Mouse (Mus musculus): ENCODE results near the gene Aaed1.

DNA sequence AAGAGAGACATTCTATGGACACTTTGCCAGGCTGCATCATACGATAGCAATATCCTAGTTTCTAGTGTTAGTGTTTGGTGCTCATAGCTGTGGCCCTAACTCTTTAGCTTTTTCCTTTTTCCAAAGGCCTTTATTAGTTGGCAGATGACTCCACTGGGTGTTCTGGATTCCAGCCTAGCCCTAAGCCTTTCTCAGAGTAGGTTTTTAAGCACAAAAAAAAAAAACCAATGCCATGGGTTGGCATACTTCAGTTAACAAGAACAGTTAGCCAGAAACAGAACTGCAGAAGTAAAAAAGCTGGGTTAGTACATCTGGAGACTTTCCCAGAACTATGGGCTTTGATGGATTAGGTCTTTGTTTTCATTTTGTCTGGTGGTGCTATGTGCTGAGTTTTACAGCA lies 46.0 kb upstream of the Aaed1 start:
- no peak for TF ChIP-seq POLR2A (IDR thresholded peaks at IDR 0.05; ENCODE audit: insufficient read depth, low read length)
- no peak for TF ChIP-seq CTCF (IDR thresholded peaks at IDR 0.05; ENCODE audit: low read depth, low read length)
